Mouse (Mus musculus) intestine, postnatal 0 days (tissue): ENCODE measurements at regions not wholly inside any gene's neighbourhood (a gene's known extent, or its start where the extent isn't known, plus 50 kb on each side); places are given as distances from the start of the nearest gene placed in this dataset.

Experiments used
- ATAC-seq: fragments of 200-750 bp; cut with Nextera tagmentation; 2 replicates; pipeline ENCODE4 v1.8.0; 2017; ENCODE audit warnings: mild to moderate bottlenecking, moderate TSS enrichment, moderate library complexity
- H3K27ac ChIP-seq: fragments of 300-500 bp; sonication (generic); 2 replicates; pipeline ENCODE4 v1.5.1; 2014; ENCODE audit warnings: mild to moderate bottlenecking, low read depth, low read length, moderate library complexity
- H3K27me3 ChIP-seq: fragments of 300-500 bp; sonication (generic); replicated peaks from 2 replicates; pipeline ENCODE4 v1.6.1; 2014; ENCODE audit warnings: low read length, mixed read lengths; ENCODE audit not compliant: control insufficient read depth, insufficient read depth
- H3K36me3 ChIP-seq: fragments of 300-500 bp; sonication (generic); 2 replicates; pipeline ENCODE4 v1.6.1; 2014; ENCODE audit warnings: mild to moderate bottlenecking, moderate library complexity; ENCODE audit not compliant: control insufficient read depth, insufficient read depth
- H3K4me1 ChIP-seq: fragments of 300-500 bp; sonication (generic); replicated peaks from 2 replicates; pipeline ENCODE4 v1.6.1; 2014; ENCODE audit warnings: antibody characterized with exemption, low read length, mixed read lengths; ENCODE audit not compliant: control insufficient read depth, insufficient read depth
- H3K4me2 ChIP-seq: fragments of 300-500 bp; sonication (generic); replicated peaks from 2 replicates; pipeline ENCODE4 v1.6.1; 2014; ENCODE audit warnings: low read depth, mild to moderate bottlenecking, moderate library complexity
- H3K4me3 ChIP-seq: fragments of 300-500 bp; sonication (generic); 2 replicates; pipeline ENCODE4 v1.5.1; 2014; ENCODE audit warnings: low read depth, low read length
- H3K9ac ChIP-seq: fragments of 300-500 bp; sonication (generic); 2 replicates; pipeline ENCODE4 v1.6.1; 2014; ENCODE audit warnings: mild to moderate bottlenecking, low read depth, low read length
- H3K9me3 ChIP-seq: fragments of 300-500 bp; sonication (generic); 2 replicates; pipeline ENCODE4 v1.6.1; 2016; ENCODE audit warnings: mixed run types; ENCODE audit not compliant: control insufficient read depth
- CTCF ChIP-seq: sonication (generic); IDR thresholded peaks from 2 replicates; pipeline ENCODE4 v1.5.1; 2016; ENCODE audit warnings: low read depth, mild to moderate bottlenecking, control low read depth, antibody characterized with exemption, moderate library complexity
- WGBS: fragments of 180-500 bp; shearing (Covaris S2); extraction: QIAGEN DNeasy Blood & Tissue Kit; methylation state at CpG from one replicate; pipeline ENCODE4 v1.1.7; 2014; 5-methylcytosine and 5-hydroxymethylcytosine counted together

GRCm38 (mm10) chr9:112905955-112906354 lies 670.2 kb upstream of the Arpp21 start:
- WGBS, result 83% methylated on average over 6 of the region's 6 CpGs
- Histone ChIP-seq H3K27ac (no peak overlapping the region), H3K27me3 (no peaks in the 10 kb centered on the region), H3K4me1 (no peaks in the 10 kb centered on the region), H3K9ac (no peak overlapping the region), H3K9me3 (no peaks in the 10 kb centered on the region), H3K4me3 (no peak overlapping the region), H3K4me2 (no peak overlapping the region), H3K36me3 (no peaks in the 10 kb centered on the region)
- TF ChIP-seq CTCF, result no peak
- ATAC-seq, result no peak

- Histone ChIP-seq H3K27me3 (no peaks in the 10 kb centered on the region), H3K4me2 (no peak overlapping the region), H3K4me1 (no peaks in the 10 kb centered on the region), H3K4me3 (no peak overlapping the region), H3K27ac (no peak overlapping the region), H3K9ac (no peak overlapping the region), H3K36me3 (no peaks in the 10 kb centered on the region), H3K9me3 (no peaks in the 10 kb centered on the region)
- no peak for ATAC-seq
- WGBS, result 48% methylated on average over 1 of the region's 1 CpGs
- no peak for TF ChIP-seq CTCF
Measured at GRCm38 (mm10) chr9:112864921-112865320, 629.2 kb upstream of the Arpp21 start.

- no peak for TF ChIP-seq CTCF
- H3K4me3 ChIP-seq, result no peak overlapping the region
- WGBS, result 69% methylated on average over 8 of the region's 8 CpGs
- H3K9ac ChIP-seq, result no peak overlapping the region
- no peak overlapping the region for H3K27ac ChIP-seq
- no peaks in the 10 kb centered on the region for H3K27me3 ChIP-seq
- no peaks in the 10 kb centered on the region for H3K36me3 ChIP-seq
- no peaks in the 10 kb centered on the region for H3K9me3 ChIP-seq
- ATAC-seq, result no peak
- H3K4me2 ChIP-seq, result no peak overlapping the region
- no peaks in the 10 kb centered on the region for H3K4me1 ChIP-seq
Measured at GRCm38 (mm10) chr9:112861136-112861535, 625.4 kb upstream of the Arpp21 start.

- H3K27me3 ChIP-seq, result no peaks in the 10 kb centered on the region
Measured at GRCm38 (mm10) chr9:112860307-112860893, 624.7 kb upstream of the Arpp21 start.

GRCm38 (mm10) chr9:112841473-112841872 lies 605.7 kb upstream of the Arpp21 start:
- Histone ChIP-seq H3K4me2 (no peak overlapping the region), H3K9ac (no peak overlapping the region), H3K4me1 (no peaks in the 10 kb centered on the region), H3K9me3 (no peaks in the 10 kb centered on the region), H3K27me3 (no peaks in the 10 kb centered on the region), H3K27ac (no peak overlapping the region), H3K36me3 (no peaks in the 10 kb centered on the region), H3K4me3 (no peak overlapping the region)
- ATAC-seq, result no peak
- TF ChIP-seq CTCF, result no peak
- 52% methylated on average over 6 of the region's 6 CpGs for WGBS

More at GRCm38 (mm10) chr9:112860307-112860893, 624.7 kb upstream of the Arpp21 start:
- H3K4me1 ChIP-seq, result no peaks in the 10 kb centered on the region
- H3K9me3 ChIP-seq, result no peaks in the 10 kb centered on the region
- no peak overlapping the region for H3K9ac ChIP-seq
- TF ChIP-seq CTCF, result no peak
- ATAC-seq, result no peak
- H3K36me3 ChIP-seq, result no peaks in the 10 kb centered on the region
- no peak overlapping the region for H3K4me3 ChIP-seq
- WGBS, result 71% methylated on average over 3 of the region's 3 CpGs
- H3K27ac ChIP-seq, result no peak overlapping the region
- H3K4me2 ChIP-seq, result no peak overlapping the region

GRCm38 (mm10) chr9:112839071-112839793 lies 603.5 kb upstream of the Arpp21 start:
- H3K4me2 ChIP-seq, result no peak overlapping the region
- H3K9ac ChIP-seq, result no peak overlapping the region
- ATAC-seq, result no peak
- H3K4me3 ChIP-seq, result no peak overlapping the region
- WGBS, result 73% methylated on average over 7 of the region's 7 CpGs
- no peaks in the 10 kb centered on the region for H3K4me1 ChIP-seq
- H3K36me3 ChIP-seq, result no peaks in the 10 kb centered on the region
- no peaks in the 10 kb centered on the region for H3K27me3 ChIP-seq
- no peak for TF ChIP-seq CTCF
- H3K9me3 ChIP-seq, result no peaks in the 10 kb centered on the region
- H3K27ac ChIP-seq, result no peak overlapping the region
